Mouse (Mus musculus): ENCODE data around the gene Fpgs. TPM values are rescaled to one million over a fixed set of nuclear protein-coding genes. Genes with fewer than 3 reads are reported as not detected.

Gene Fpgs
- polyA plus RNA-seq, 1 experiment from 2014 or later = 2.8 TPM

- Histone ChIP-seq H3K27ac (no peak overlapping the region), H3K36me3 (ENCODE audit: inconsistent target) (peaks cover 27% of the 10 kb centered on the region; the same call in 1 of the 2 replicates), H3K4me3 (ENCODE audit: inconsistent target) (no peak overlapping the region), H3K79me2 (ENCODE audit: inconsistent target) (no peaks in the 10 kb centered on the region)
- WGBS (ENCODE audit: missing documents) = 76% methylated on average over 6 of the region's 6 CpGs
Observed at GRCm38 (mm10) chr2:32681754-32682153, 22.2 kb downstream of the Fpgs start.

- Histone ChIP-seq H3K4me3 (ENCODE audit: inconsistent target) (no peak overlapping the region), H3K27ac (no peak overlapping the region), H3K79me2 (ENCODE audit: inconsistent target) (no peaks in the 10 kb centered on the region), H3K36me3 (ENCODE audit: inconsistent target) (peaks cover 23% of the 10 kb centered on the region; the same call in 1 of the 2 replicates)
- WGBS (ENCODE audit: missing documents) = 87% methylated on average over 19 of the region's 19 CpGs
Observed at GRCm38 (mm10) chr2:32680961-32681650, 22.8 kb downstream of the Fpgs start.

GRCm38 (mm10) chr2:32680051-32680451 lies 23.9 kb downstream of the Fpgs start:
- Histone ChIP-seq H3K79me2 (ENCODE audit: inconsistent target) (no peaks in the 10 kb centered on the region), H3K36me3 (ENCODE audit: inconsistent target) (peaks cover 27% of the 10 kb centered on the region; the same call in 1 of the 2 replicates), H3K27ac (no peak overlapping the region), H3K4me3 (ENCODE audit: inconsistent target) (no peak overlapping the region)
- WGBS (ENCODE audit: missing documents) = 86% methylated on average over 7 of the region's 7 CpGs

- Histone ChIP-seq H3K79me2 (ENCODE audit: inconsistent target) (no peaks in the 10 kb centered on the region), H3K36me3 (ENCODE audit: inconsistent target) (peaks cover 41% of the 10 kb centered on the region; the same call in 1 of the 2 replicates), H3K27ac (no peak overlapping the region), H3K4me3 (ENCODE audit: inconsistent target) (no peak overlapping the region)
- 93% methylated on average over 7 of the region's 7 CpGs for WGBS (ENCODE audit: missing documents)
Observed at GRCm38 (mm10) chr2:32677683-32678082, 26.3 kb downstream of the Fpgs start.

GRCm38 (mm10) chr2:32676821-32677220 lies 27.1 kb downstream of the Fpgs start:
- H3K79me2 ChIP-seq (ENCODE audit: inconsistent target) = no peaks in the 10 kb centered on the region
- H3K27ac ChIP-seq = no peak overlapping the region
- 90% methylated on average over 3 of the region's 3 CpGs for WGBS (ENCODE audit: missing documents)
- peaks cover 45% of the 10 kb centered on the region; the same call in 1 of the 2 replicates for H3K36me3 ChIP-seq (ENCODE audit: inconsistent target)
- no peak overlapping the region for H3K4me3 ChIP-seq (ENCODE audit: inconsistent target)

- Histone ChIP-seq H3K36me3 (ENCODE audit: inconsistent target) (peaks cover 39% of the 10 kb centered on the region; the same call in 1 of the 2 replicates), H3K27ac (no peak overlapping the region)
- WGBS (ENCODE audit: missing documents) = 94% methylated on average over 16 of the region's 16 CpGs
Observed at GRCm38 (mm10) chr2:32673176-32673917, 30.6 kb downstream of the Fpgs start.

GRCm38 (mm10) chr2:32671907-32672595 lies 31.9 kb downstream of the Fpgs start:
- Histone ChIP-seq H3K27ac (no peak overlapping the region), H3K4me3 (ENCODE audit: inconsistent target) (no peak overlapping the region), H3K36me3 (ENCODE audit: inconsistent target) (peaks cover 28% of the 10 kb centered on the region; the same call in 1 of the 2 replicates), H3K79me2 (ENCODE audit: inconsistent target) (no peaks in the 10 kb centered on the region)
- 79% methylated on average over 9 of the region's 9 CpGs for WGBS (ENCODE audit: missing documents)

More at GRCm38 (mm10) chr2:32673176-32673917, 30.6 kb downstream of the Fpgs start:
- H3K4me3 ChIP-seq (ENCODE audit: inconsistent target) = no peak overlapping the region
- no peaks in the 10 kb centered on the region for H3K79me2 ChIP-seq (ENCODE audit: inconsistent target)

GRCm38 (mm10) chr2:32671147-32671546 lies 32.8 kb downstream of the Fpgs start:
- H3K79me2 ChIP-seq (ENCODE audit: inconsistent target) = no peaks in the 10 kb centered on the region
- H3K4me3 ChIP-seq (ENCODE audit: inconsistent target) = no peak overlapping the region
- H3K27ac ChIP-seq = no peak overlapping the region
- peaks cover 28% of the 10 kb centered on the region; the same call in 1 of the 2 replicates for H3K36me3 ChIP-seq (ENCODE audit: inconsistent target)
- 90% methylated on average over 8 of the region's 9 CpGs for WGBS (ENCODE audit: missing documents)

GRCm38 (mm10) chr2:32669876-32670275 lies 34.1 kb downstream of the Fpgs start:
- peaks cover 22% of the 10 kb centered on the region; the same call in 1 of the 2 replicates for H3K36me3 ChIP-seq (ENCODE audit: inconsistent target)

GRCm38 (mm10) chr2:32668176-32668575 lies 35.8 kb downstream of the Fpgs start:
- H3K79me2 ChIP-seq (ENCODE audit: inconsistent target) = no peaks in the 10 kb centered on the region
- H3K4me3 ChIP-seq (ENCODE audit: inconsistent target) = no peak overlapping the region
- peaks cover 13% of the 10 kb centered on the region; the same call in 1 of the 2 replicates for H3K36me3 ChIP-seq (ENCODE audit: inconsistent target)
- WGBS (ENCODE audit: missing documents) = 97% methylated on average over 7 of the region's 7 CpGs
- H3K27ac ChIP-seq = no peak overlapping the region

More at GRCm38 (mm10) chr2:32669876-32670275, 34.1 kb downstream of the Fpgs start:
- H3K79me2 ChIP-seq (ENCODE audit: inconsistent target) = no peaks in the 10 kb centered on the region
- WGBS (ENCODE audit: missing documents) = 93% methylated on average over 3 of the region's 3 CpGs
- no peak overlapping the region for H3K27ac ChIP-seq
- H3K4me3 ChIP-seq (ENCODE audit: inconsistent target) = no peak overlapping the region

GRCm38 (mm10) chr2:32667775-32668174 lies 36.2 kb downstream of the Fpgs start:
- Histone ChIP-seq H3K79me2 (ENCODE audit: inconsistent target) (no peaks in the 10 kb centered on the region), H3K27ac (no peak overlapping the region), H3K36me3 (ENCODE audit: inconsistent target) (peaks cover 9% of the 10 kb centered on the region; the same call in 1 of the 2 replicates), H3K4me3 (ENCODE audit: inconsistent target) (no peak overlapping the region)
- WGBS (ENCODE audit: missing documents) = 90% methylated on average over 11 of the region's 11 CpGs

GRCm38 (mm10) chr2:32665853-32666252 lies 38.1 kb downstream of the Fpgs start:
- Histone ChIP-seq H3K27ac (no peak overlapping the region), H3K79me2 (ENCODE audit: inconsistent target) (no peaks in the 10 kb centered on the region), H3K4me3 (ENCODE audit: inconsistent target) (no peak overlapping the region), H3K36me3 (ENCODE audit: inconsistent target) (no peaks in the 10 kb centered on the region; the same call in 1 of the 2 replicates)
- 56% methylated on average over 6 of the region's 6 CpGs for WGBS (ENCODE audit: missing documents)

- no peak overlapping the region for H3K27ac ChIP-seq
- no peaks in the 10 kb centered on the region; the same call in 1 of the 2 replicates for H3K36me3 ChIP-seq (ENCODE audit: inconsistent target)
- WGBS (ENCODE audit: missing documents) = 80% methylated on average over 8 of the region's 8 CpGs
- no peak overlapping the region for H3K4me3 ChIP-seq (ENCODE audit: inconsistent target)
- no peaks in the 10 kb centered on the region for H3K79me2 ChIP-seq (ENCODE audit: inconsistent target)
Observed at GRCm38 (mm10) chr2:32665345-32665744, 38.6 kb downstream of the Fpgs start.

- no peaks in the 10 kb centered on the region for H3K79me2 ChIP-seq (ENCODE audit: inconsistent target)
Observed at GRCm38 (mm10) chr2:32662291-32662690, 41.7 kb downstream of the Fpgs start.

More at GRCm38 (mm10) chr2:32662291-32662690, 41.7 kb downstream of the Fpgs start:
- no peak overlapping the region for H3K27ac ChIP-seq
- no peaks in the 10 kb centered on the region for H3K36me3 ChIP-seq (ENCODE audit: inconsistent target)
- H3K4me3 ChIP-seq (ENCODE audit: inconsistent target) = no peak overlapping the region
- WGBS (ENCODE audit: missing documents) = 93% methylated on average over 5 of the region's 5 CpGs
